Mouse (Mus musculus): Measurements from ENCODE around the gene Ttll4. TPM values are rescaled to one million over a fixed set of nuclear protein-coding genes. Genes with fewer than 3 reads are reported as not detected.
A peak's percentile ranks its signal among the peaks of the same experiment; 100 is the strongest.

Gene Ttll4
- total RNA-seq, 2 experiments from 2014 or later: 10.1 to 11.5 TPM

DNA sequence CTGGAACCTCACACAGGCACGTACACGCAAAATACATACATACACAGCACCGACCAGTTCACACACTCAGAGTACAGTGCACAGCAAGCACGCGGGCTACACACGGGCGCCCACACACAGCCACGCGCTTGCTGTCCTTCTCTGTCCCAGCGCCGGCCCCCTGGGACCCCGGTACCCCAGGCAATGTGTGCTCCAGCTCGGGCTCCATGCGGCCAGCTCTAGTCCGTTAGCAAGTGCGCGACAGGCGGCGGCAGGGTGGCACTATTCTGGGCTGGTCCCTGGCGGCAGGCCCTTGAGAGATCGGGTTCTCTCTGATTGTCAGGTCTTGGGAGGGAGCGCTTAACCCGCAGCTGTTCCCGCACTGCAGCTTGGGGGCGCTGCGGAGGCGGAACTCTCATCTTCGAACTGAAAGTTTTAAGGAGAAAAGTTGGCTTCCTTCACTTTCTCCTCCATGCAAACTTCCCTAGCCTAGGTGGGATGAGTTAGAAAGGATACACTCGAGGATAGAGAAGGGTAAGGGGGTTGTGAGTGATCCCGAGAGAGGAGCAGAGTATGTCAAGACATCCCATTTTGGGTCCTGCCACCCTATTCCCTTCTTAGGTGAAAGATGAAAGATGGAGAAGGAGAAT is 87.2 kb downstream of the Ttll4 start, which contains the start of gene Prkag3:
Prkag3 (minus strand) TSS at position 579 of the 629 bp plus-strand sequence.
- intact Hi-C loops (cut with DNase I): loop anchor here (2.0 kb wide), 1 partner anchor 34 kb away; no protein-coding TSS in a partner anchor
- peak; percentile 65 to 69 for DNase-seq

DNA sequence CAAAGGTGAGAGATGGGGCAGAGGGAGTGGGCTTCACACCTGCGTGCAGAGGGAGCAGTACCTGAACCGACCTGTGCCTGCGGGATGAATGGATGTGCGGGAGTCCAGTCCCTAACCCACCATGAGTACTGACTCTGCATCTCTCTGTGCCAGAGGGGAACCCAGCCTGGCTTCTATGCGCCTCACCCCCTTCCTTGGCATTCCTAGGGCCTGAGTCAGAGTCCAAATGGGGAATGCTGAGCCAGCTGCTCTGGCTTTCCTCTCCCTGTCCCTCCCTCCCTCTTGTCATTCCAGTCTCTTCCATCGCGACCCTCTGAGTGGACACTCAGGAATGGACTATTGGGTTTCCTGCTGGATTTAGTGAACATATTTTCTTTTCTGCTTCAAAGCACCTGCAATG is 87.8 kb downstream of the Ttll4 start:
- peak; percentile 49 to 50 for DNase-seq
- intact Hi-C loops (cut with DNase I): loop anchor here (2.0 kb wide), 1 partner anchor 34 kb away; no protein-coding TSS in a partner anchor

GRCm38 (mm10) chr1:74750683-74751082 is 89.1 kb downstream of the Ttll4 start:
- intact Hi-C loops (cut with DNase I): no loop called here
- no peak for DNase-seq

DNA sequence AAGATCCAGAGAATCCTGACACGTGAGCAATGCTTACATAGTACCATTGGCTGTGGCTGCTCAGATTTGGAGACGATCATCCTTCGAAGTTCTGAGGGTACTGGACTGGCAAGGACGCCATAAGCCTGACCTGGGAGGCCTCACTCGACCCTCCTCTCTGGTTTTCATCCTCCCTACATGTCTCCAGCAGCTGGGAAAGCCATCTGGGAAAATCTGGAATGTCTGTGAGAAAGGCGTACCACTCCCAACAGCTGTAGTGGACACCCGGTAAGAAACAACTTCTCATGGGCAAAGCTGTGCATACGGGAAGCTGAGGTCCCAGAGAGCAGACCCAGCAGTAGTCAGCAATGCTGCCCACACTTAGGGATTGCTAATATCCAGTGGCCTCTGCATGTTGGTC is 90.6 kb downstream of the Ttll4 start:
- intact Hi-C loops (cut with DNase I): no loop called here
- DNase-seq: no peak

DNA sequence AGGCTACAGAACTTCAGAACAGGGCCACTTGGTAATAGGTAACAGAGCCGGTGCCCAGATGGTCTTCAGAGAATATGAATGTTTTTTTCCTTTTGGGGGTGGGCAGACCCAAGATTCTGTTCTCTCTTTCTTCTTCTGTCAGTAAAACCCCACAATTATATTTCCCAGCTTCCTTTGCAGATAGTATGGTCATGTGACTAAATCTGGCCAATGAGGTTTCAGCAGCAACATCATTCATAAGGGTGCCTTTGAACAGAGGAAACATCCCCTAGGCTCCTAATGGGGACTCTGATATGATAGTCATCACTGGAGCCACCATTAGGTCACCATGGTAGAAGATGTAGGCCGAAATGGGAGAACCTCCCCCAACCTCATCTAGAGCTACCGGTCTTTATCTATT is 91.3 kb downstream of the Ttll4 start:
- intact Hi-C loops (cut with DNase I): no loop called here
- no peak for DNase-seq

Other genes starting within 250 kb of the Ttll4 start
- gene Cnot9, start 155.7 kb upstream of the Ttll4 start, total RNA-seq (2021): 10 to 100 TPM; 12.1 to 12.6 TPM
- gene Plcd4, start 118.9 kb upstream of the Ttll4 start, total RNA-seq (2021): not detected
- 10 to 100 TPM in 1 of 2 experiments, 1 to 10 TPM in 1; 6.7 to 10.1 TPM for gene Usp37, start 117.5 kb upstream of the Ttll4 start, total RNA-seq (2021)
- gene Zfp142, start 73.5 kb upstream of the Ttll4 start, total RNA-seq (2021): 10 to 100 TPM in 1 of 2 experiments, 1 to 10 TPM in 1; 8.4 to 10.2 TPM
- 10 to 100 TPM; 28.7 to 37.0 TPM for gene Bcs1l, start 73.5 kb upstream of the Ttll4 start, total RNA-seq (2021)
- 10 to 100 TPM; 16.1 to 17.4 TPM for gene Rnf25, start 60.3 kb upstream of the Ttll4 start, total RNA-seq (2021)
- gene Stk36, start 60.3 kb upstream of the Ttll4 start, total RNA-seq (2021): 1 to 10 TPM in 1 of 2 experiments, under 1 TPM in 1; 0.65 to 1.1 TPM
- gene Cyp27a1, start 51.8 kb downstream of the Ttll4 start, total RNA-seq (2021): 10 to 100 TPM; 13.5 to 18.4 TPM
- gene Prkag3, start 87.5 kb downstream of the Ttll4 start, total RNA-seq (2021): 1 to 10 TPM; 1.1 to 1.4 TPM
- under 1 TPM; 0.14 to 0.33 TPM for gene Wnt6, start 110.1 kb downstream of the Ttll4 start, total RNA-seq (2021)
- gene Wnt10a, start 129.8 kb downstream of the Ttll4 start, total RNA-seq (2021): not detected
- not detected for gene Cdk5r2, start 193.2 kb downstream of the Ttll4 start, total RNA-seq (2021)
- not detected for gene Fev, start 223.7 kb downstream of the Ttll4 start, total RNA-seq (2021)
- not detected for gene Cryba2, start 231.4 kb downstream of the Ttll4 start, total RNA-seq (2021)